Mouse (Mus musculus): ENCODE results near the gene Slc5a11. TPM values are rescaled to one million over a fixed set of nuclear protein-coding genes. Genes with fewer than 3 reads are reported as not detected.

The Slc5a11 gene
- total RNA-seq (2021), result not detected
- long read RNA-seq, experiment 1, result 0 reads
- long read RNA-seq, experiment 2, partial matches to known transcripts, result 0 of 3 reads
- long read RNA-seq, experiment 2, other reads (novel, unspliced or antisense), result 2 of 3 reads

DNA sequence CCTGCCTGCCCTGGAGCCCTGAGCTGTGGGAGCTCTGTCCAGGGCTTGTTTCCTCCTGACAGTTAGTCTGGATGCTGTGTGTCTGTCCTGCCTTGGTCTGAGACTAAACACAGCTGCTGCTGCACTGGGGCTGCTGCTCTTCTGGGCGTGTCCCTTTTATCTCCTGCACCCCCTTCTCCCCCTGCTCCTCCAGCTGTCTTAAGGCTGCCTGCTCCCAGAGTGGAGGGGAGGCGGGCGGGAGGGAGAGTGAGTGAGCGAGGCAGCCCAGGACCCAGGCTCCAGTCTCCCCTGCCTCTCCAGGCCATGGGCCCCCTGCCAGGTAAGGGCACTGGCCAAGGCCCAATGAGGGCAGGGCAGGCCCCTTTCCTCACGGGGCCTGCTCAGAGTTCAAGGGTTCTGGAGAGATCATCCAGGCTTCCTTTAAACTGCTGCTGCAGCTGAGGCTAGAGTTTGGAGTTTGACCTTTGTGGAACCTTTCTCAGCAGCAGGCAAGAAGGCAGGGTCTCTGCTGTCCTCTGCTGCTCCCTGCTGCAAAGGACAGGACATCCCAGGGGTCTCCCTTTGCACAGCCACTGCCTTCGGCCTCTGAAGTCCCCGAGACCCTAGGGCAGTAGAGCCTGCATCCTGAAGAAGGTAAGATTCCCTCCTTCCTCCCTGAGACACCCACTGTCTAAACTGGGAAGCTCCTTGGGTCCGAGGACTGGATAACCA is at the start of gene Slc5a11:
Gene Slc5a11 (plus strand): TSS at position 416 of the 711 bp plus-strand sequence.
- peak; percentile 41 for DNase-seq

GRCm38 (mm10) chr7:123167436-123167835 is 47.1 kb upstream of the Slc5a11 start:
- no peak for DNase-seq

DNA sequence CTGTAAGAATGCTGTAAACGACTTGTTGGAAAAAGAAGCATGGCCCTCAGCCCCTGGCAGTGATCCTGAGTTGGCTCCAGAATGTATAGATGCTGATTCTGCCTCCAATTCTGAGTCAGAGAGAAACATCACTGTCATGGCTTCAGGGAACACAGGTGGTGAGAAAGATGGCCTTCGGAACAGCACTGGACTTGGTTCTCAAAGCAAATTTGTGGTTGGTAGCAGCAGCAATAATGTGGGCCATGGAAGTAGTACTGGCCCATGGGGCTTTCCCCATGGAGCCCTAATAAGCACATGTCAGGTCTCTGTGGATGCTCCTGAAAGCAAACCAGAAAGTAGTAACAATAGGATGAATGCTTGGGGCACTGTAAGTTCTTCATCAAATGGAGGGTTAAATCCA is 45.0 kb upstream of the Slc5a11 start:
- DNase-seq, result no peak

- no peak for DNase-seq
These were observed 42.5 kb upstream of the Slc5a11 start for GRCm38 (mm10) chr7:123172101-123172500.

DNA sequence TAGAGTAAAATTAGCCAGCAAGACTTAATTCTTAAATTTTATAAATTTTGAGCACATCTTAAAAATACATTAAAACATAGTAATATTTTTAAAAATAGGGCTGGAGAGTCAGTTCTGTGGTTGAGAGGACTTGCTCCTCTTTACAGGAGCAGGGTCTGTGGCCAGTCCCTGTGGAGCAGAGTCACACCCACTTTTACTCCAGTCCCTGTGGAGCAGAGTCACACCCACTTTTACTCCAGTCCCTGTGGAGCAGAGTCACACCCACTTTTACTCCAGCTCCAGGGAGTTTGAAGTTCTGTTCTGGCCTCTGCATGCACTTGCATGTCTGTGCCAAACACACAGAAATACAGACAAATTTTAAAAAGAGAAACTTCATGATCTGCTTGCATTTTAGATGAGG is 37.4 kb upstream of the Slc5a11 start:
- DNase-seq, result no peak

GRCm38 (mm10) chr7:123181787-123182701 is 32.5 kb upstream of the Slc5a11 start:
- DNase-seq, result no peak

GRCm38 (mm10) chr7:123184891-123185290 is 29.7 kb upstream of the Slc5a11 start:
- no peak for DNase-seq

- no peak for DNase-seq
These were observed 28.1 kb upstream of the Slc5a11 start for GRCm38 (mm10) chr7:123186463-123186862.

- DNase-seq, result no peak
These were observed 27.3 kb upstream of the Slc5a11 start for GRCm38 (mm10) chr7:123187246-123187645.

DNA sequence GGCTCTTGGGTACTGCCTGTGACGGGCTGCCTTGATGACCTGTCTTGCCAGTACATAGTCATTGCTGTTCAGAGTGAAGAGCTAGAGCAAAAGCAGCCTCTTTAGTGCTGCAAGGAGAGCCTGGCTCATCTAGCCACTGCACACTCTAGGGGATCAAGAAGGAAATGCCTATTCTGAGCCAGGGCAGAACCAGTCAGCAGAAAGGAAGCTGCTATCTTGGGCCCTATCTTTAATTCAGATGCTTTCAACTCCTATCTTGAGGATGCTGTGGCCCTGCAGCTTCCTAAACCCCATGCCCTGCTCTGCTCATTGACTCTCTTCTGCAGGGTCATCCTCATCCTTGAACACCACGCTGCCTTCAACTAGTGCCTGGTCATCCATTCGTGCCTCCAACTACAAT is 26.1 kb upstream of the Slc5a11 start:
- no peak for DNase-seq

GRCm38 (mm10) chr7:123189762-123190161 is 24.8 kb upstream of the Slc5a11 start:
- DNase-seq, result no peak

- DNase-seq, result no peak
These were observed 22.8 kb upstream of the Slc5a11 start for GRCm38 (mm10) chr7:123191731-123192130.

GRCm38 (mm10) chr7:123193201-123193600 is 21.4 kb upstream of the Slc5a11 start:
- DNase-seq, result no peak

DNA sequence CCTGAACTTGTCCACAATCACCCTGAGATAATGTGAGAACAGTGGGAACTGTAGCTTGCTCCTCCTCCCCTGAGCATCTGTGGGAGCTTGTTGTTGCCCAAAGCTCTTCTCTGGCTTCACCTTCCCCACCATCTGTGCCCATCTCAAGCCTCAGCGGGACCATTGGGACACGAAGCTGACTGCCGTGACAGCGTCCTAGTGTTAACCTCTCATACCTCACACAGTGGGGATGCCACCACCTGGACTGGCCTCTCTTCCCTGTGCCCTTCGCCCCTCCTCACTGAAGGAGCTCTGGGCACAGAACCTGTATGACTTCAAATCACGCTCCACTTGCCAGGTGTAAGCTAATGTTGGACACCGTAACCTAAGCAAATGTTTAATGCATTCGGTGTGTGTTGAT is 19.9 kb upstream of the Slc5a11 start:
- no peak for DNase-seq

DNA sequence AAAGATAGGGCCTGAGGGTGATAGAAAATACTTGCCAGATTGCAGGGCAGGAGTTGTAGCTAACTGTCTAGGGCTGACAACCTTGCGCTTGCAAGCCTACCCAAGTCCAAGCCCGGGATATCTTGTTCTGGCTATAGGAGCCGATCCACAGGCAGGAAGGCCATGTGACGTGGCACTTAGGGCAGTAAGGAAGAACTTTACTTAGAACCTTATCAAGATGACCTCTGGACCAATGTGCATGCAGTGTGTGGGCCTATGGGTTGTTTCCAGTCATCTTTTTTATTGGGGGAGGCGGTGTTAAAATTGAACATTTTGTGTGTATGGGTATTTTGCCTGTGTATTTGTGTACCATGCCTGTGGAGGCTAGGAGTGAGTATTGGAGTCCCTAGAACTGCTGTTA is 18.1 kb upstream of the Slc5a11 start:
- DNase-seq, result no peak

GRCm38 (mm10) chr7:123198695-123199094 is 15.9 kb upstream of the Slc5a11 start:
- DNase-seq, result no peak

DNA sequence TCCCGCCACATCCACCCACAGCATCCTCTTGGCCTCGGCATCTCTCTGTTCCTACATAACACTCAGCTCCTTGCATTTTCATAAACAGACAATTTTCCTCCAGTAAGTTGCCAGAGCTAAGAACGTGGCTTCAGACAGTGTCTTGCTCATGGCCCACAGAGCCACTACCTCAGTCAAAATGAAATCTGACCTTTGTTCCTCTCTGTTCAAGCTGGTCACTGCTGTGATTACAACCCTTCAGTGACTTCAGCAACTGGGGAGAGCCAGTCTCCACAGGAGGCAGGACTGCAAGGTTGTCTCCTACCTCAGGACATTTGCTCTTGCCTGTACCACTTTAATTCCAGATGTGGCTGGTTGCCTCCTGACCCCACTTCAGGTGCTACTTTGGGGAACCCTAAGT is 15.4 kb upstream of the Slc5a11 start:
- no peak for DNase-seq

DNA sequence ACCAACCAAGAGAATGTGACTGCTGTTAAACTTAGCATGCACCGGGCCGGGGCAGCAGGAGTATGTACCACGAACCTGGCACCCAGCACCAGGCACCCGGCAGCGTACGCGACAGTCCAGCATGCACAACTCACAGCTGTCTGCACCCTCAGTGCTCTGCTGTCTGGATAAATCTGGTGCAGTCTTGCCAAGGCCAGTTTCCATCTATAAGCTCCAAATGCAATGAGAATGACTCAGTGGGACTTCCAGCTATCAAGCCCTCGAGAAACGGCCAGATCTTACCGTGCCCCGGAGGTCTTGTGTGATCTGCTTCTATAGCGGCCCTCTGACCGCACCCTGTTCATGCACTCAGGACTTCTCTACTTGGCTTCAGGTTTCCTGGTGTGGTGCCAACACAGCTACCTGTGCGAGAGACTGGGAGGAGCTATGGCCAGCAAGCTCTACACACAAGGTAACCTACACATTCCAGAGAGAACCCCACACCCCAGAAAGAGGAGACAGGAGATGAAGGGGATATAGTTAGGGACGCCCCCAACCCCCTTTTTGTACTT is 14.8 kb upstream of the Slc5a11 start:
- no peak for DNase-seq

DNA sequence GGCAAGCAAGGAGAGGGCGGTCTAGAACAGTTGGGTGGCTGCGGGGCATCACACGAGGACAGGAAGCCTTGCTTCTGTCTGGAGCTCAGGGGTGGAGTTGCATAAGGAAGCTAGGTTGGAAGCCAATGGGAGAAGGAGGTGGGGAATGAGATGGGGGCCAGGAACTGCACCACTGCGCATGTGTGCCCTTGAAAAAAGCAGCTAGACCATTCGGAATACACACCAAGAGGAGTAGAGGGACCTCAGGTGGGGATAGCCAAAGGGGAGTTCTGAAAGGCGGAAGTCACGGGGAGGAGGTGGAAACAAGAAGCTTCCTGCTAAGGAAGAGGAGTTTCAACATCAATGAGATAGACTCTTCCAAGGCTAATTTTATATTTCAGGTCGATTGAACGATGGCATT is 13.9 kb upstream of the Slc5a11 start:
- no peak for DNase-seq

DNA sequence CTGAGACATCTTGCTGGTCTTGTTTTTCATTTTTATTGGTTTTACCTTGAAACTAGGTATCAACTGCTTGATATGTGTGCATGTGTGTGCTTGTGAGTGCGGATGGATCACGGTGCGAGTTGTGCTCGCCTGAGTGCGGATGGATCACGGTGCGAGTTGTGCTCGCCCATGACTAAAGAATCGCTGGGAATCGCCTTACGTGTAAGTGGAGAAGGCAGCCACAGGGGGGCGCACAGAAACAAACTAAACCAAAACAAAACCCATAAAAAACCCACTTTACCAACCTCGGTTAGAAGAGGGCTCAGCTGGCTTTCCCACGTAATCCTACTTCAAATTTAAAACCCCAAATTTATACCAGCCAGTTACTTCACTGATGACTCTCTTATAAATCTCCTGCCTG is 9.3 kb upstream of the Slc5a11 start:
- peak; percentile 65 for DNase-seq

- DNase-seq, result no peak
These were observed 7.0 kb upstream of the Slc5a11 start for GRCm38 (mm10) chr7:123207561-123207960.

- no peak for DNase-seq
These were observed 4.7 kb upstream of the Slc5a11 start for GRCm38 (mm10) chr7:123209864-123210263.

DNA sequence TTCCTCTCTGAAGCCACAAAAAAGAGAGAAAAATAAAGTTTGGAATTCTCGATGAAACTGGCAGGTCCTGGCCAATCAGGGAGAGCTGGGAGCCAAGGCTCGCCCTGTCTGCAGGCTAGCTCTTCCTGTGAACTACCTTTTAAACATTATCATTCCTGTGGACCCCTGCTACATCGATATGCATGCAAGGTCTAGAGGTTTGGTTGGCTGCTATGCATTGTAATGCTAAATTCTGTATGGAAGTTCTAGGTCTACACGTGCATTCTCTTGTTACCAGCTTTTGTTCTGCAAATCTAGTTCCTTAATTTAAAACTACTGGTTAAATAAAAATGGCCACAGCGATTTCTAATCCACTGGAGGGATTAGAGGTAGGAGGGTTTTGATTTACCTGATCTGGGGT is 3.1 kb upstream of the Slc5a11 start:
- DNase-seq, result no peak
